Mouse (Mus musculus) heart, adult 8-10 months (tissue): Measurements from ENCODE around the gene Nptx2. TPM values are rescaled to one million over a fixed set of nuclear protein-coding genes. Genes with fewer than 3 reads are reported as not detected.

Source experiments
- DNase-seq: peaks from one replicate; pipeline ENCODE4 v3.0.0; 2022; ENCODE audit warnings: low spot score
- total RNA-seq, 4 experiments: library from RNA; stranded (reverse); gene quantifications; 2 replicates each; pipeline ENCODE4 v1.2.4; 2022

Nptx2 gene
- total RNA-seq: under 1 TPM in 1 of 4 experiments, not detected in 3; 0.11 TPM

DNA sequence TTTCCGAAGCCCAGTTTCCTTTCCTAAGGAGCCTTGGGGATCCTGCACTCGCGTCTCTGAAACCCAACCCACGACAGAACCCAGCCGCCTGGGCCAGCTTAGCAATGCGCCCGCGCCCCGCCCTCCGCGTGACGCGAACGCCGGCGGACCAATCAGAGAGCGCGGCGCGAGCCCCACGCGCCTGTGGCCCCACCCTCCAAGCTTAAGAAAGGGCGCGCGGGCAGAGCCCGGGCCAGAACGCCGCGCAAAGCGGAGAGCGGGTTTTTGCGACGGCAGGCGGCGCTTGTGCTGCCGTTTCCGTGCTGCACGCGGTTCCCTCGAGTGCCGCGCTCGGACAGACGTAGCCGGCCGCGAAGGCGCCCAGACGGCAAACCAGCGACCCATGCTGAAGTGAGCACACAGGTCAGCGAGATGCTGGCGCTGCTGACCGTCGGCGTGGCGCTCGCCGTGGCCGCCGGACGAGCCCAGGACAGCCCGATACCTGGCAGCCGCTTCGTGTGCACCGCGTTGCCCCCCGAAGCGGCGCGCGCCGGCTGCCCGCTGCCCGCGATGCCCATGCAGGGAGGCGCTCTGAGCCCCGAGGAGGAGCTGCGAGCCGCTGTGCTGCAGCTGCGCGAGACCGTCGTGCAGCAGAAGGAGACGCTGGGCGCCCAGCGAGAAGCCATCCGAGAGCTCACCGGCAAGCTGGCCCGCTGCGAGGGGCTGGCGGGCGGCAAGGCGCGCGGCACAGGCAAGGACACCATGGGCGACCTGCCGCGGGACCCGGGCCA, at the start of gene Nptx2:
Nptx2 (plus strand) TSS at position 250 of the 770 bp plus-strand sequence.
- peak; percentile 5 for DNase-seq

DNA sequence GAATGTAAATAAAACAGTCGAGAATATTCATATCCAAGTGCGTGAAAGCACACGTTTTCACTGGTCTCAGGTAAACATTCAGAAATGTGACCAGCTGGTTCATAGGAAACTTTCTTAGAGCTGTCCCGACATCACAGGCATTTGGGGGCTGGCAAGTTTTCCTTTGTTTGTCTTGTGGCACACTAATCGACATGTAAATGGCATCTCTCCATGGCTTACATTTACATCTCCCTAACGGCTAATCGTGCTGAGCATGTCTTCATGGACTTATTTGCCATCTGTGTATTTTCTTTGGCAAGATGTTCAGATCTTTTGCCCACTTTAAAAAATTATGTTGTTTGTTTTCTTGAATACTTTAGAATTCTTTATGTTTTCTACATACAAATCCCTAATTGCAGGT, 49.2 kb upstream of the Nptx2 start:
- DNase-seq: no peak

DNA sequence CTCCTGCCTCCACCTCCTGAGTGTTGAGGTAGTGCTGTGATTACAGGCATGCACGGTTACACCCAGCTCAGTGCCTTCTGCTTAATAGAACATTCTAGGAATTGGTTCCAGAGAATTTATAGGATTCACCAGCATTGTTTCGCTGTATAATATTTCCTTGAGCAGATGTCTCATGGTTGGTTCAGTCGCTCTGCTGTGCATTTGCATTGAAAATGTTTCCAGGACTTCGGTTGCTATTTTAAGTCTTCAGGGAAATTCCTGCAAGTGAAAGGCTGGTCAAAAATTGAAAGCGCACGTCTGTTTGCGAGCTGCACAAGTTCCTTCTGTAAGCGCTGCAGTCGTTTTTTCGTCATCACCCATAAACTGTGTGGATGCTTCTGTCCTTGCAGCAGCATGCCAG, 41.5 kb upstream of the Nptx2 start:
- no peak for DNase-seq

DNA sequence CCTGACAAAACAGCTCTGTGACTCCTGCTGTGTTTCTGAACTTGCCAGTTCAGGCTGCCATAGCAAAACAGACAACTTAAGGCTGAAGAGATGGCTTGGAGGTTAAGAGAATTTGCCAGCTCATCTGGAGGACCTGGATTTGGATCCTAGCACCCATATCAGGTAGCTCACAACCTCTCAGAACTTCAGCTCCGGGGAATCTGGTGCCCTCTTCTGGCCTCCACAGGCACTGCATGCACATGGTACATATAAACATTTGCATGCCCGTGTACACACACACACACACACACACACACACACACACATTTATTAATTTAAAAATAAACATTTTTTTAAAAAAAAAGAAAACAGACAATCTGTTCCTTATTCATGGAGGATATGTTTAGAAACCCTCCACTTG, 40.0 kb upstream of the Nptx2 start:
- DNase-seq: no peak

DNA sequence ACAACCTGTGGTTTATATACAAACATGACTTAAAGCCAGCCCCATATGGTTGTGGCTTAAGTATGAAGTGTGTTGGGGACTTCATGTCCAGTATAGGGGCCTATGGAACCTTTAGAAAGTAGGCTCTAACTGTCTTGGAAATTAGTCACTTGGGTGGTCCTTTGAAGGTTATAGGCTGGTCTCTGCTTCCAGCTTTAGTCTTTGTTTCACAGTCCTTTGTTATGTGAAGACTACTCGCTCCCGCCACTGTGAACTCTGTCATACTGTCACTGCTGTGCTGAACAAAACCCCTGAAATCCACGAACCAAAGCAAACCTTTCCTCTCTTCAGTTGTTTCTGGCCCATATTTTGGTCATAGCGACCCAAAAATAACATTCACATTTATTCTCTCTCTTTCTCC, 39.5 kb upstream of the Nptx2 start:
- DNase-seq: no peak

DNA sequence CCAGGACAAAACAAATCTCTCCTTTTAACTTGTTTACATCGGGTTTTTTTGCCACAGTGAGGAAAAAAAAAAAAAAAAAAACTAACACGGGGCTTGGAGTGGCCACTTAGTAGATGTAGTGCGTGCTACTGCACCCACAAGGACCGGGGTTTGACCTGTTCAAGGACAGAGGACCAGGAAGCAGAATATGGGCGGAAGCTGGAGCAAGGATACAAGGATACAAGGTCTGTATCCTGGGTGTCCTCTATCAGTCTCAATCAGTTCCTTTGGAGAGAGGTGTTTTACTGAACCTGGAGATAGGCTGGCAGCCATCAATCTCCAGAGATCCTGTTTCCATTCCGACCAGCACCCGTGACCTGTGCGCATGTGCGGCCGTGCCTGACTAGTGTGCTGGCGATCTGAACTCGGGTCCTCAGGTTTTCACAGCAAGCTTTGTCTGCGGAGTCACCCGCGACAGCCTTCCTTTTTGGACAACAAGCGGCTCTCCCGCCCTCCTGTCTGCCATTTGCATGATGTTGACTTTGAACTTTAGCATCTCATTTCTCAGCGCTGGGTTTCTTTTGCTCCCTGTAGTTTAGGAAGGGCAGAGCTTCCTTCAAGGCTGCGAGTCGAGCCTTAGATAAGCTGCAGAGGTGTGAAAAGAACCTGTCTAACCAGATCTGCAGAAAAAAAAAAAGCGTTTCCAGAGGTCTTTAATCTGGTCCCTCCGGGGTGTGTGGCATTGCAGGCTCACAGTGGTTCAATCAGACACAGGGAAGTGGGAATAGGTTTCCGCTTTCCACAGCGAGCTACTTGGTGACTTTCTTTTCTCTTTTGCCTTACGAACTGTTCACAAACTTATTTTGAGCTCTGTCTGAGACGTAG, 38.8 kb upstream of the Nptx2 start:
- no peak for DNase-seq

DNA sequence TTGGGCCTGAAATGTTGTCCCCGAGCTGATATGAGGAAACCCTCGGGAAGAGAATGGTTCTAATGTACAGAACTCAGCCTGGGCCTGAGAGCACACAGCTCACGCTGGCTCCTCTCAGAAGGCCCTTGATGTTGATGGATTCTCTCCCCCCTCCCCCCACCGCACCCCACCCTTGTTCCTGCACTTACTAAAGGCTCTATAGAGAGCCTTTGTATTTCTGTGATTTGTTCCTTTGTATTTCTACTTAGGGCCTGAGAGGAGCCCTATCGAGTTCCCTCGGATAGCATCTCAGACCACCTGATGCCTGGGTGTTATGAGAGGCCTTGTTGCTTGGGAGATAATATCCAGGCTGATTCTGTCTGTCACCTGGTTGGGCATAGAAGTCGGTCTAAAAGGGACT, 36.3 kb upstream of the Nptx2 start:
- no peak for DNase-seq

DNA sequence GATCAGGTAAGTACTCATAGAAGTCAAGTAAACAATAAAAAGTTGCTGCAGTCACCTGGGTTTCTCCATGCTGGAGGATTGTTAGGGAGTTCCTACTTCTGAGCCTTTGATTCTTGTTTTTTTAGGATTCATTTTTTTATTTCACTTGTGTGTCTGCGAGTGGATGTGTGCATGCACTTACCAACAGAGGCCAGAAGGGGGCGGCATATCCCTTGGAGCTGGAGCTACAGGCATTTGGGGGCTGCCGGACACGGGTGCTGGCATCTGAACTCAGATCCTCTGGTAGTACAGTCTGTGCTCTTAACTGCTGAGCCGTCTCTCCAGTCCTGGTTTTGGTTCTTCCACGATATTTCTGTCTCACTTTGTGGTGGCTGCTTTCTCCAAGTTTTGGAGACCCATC, 31.0 kb upstream of the Nptx2 start:
- no peak for DNase-seq

DNA sequence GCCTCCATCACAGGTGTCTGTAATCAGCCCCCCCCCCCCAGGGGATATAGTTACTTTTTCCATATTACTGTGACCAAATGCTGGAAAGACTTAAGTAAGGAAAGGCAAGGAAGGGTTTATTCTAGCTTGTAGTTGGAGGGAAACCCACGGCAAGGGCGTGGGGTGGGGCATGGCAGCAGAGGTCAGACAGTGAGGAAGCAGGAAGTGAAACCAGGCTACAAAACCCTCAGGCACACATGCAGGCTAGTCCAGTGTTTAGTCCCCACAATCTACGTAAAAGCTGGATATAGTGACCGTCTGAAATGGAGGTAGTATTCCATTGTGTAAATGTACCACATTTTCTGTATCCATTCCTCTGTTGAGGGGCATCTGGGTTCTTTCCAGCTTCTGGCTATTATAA, 30.5 kb upstream of the Nptx2 start:
- no peak for DNase-seq

DNA sequence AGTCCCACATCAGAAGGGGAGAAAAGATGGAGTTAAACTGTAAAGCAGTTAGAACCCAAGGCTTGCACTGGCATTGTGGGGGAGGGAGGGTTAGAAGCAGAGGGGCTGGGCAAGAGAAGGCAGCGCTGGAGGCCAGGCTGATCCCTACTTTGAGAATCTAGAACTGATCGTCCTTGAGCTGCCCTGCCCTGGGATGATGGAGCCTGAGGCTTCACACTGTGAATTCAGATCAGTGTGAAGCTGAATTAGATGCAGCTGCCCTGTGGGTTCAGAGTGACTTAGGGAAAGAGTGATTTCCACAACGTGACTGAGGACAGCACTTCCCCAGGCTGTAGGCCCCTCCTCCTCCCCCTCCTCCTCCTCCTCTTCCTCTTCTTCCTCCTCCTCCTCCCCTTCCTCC, 25.6 kb upstream of the Nptx2 start:
- DNase-seq: no peak

DNA sequence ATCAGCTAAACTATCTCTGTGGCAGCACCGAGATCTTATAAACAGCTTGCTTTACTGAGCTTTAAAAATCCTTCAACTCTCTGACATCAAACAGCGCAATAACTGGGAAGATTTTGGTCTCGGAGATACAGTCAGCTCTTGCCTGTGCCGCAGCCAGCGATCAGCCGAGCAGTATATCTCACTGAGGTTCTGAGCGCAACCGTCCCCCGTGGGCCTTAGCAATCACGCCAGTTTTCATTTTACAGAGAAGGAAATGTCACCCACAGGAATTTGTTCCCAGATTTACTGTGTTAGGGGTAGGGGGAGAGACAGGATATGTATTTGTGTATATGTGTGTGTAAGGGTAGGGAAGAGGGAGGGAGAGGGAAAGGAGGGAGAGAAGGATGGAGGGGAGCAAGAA, 20.9 kb upstream of the Nptx2 start:
- no peak for DNase-seq

DNA sequence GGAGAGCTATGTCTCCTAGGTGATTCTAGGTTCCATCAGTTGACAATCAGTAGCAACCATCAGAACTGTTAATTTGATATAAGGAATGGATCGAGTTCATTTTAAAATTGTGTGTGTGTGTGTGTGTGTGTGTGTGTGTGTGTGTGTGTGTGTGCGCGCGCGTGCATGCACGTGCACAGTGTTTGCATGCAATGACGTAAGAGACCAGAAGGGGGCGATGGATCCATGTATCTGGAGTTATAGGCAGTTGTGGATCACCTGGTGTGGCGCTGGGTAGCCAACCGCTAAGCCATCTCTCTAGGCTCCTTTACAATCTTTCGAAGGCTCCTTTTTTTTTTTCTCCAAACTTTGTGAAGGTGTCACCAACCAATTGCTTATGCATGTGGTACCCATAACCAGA, 16.6 kb upstream of the Nptx2 start:
- DNase-seq: no peak

DNA sequence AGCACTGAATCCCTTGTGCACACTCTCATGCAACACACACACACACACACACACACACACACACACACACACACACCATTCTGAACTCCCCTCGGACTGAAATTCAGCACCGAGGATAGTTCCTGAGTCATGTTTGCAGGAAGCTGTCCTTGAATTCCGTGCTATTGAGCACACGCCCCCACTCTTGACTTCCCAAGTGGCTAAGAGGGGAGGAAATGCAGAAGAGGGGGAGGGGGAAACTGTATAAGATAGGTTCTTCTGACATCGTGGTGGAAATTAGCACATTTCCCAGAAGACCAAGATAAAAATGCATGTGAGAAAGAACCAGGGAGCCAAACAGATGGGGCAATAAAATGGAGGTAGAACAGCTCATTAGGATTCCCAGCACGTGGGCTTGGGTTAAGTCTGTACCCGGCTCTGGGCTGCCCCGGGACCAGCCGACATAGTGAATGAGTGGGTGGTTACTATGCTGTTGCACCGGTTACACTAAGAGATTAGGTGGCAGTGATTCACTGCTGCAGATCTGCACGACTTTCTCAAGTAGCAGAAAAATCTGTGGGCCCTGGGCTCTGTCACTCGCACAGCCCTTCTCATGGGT, 2.9 kb upstream of the Nptx2 start:
- DNase-seq: no peak

DNA sequence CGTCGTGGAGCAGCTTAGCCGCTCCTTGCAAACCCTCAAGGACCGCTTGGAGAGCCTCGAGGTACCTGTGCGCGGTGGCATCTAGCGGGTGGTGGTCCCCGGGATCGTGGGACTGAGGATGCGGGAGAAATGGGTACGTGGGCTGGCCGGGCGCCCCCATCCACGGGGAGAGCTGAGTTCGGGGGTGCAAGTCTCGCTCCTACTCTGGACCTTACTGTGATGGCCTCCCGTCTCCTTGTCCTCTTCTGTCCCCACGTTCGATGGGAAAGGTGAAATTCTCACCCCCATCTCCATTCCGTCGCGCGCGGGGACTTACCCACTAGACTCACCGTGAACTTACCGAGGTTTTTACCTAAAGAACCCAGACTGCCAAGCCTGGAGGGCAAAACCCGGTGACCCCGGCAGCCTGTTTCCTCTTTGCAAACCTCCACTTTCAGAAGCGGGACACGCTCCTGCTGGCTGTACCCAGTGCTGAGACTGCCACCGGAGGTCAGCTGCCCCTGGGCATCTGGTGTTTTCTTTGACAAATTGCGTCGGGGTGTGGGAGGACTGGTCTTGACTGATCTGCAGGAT, 807 bp downstream of the Nptx2 start:
- no peak for DNase-seq

DNA sequence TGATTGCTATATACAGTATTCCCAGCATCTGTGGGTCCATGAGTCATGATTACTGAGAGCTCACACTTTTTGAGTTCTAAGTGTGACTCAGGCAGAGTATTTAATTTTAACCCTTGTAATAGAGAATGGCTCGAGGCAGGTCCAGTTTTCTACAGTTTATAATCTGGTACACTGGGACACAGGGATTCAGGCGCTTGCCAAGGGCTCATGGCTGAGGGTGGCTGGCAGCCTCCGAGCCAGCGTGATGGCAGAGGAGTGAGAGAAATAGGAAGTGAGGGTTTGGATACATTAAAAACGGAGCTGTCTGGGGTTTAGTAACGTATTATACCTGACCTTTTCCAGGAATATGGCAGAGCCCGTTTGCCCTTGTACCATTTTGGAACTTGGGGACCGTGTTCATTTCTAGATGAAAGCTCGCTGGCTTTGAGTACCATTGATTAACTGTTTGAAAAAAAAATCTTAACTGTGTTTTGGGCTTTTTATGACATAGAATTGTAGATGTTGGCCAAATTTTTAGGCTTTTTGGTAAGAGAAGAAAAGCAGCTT, 1.7 kb downstream of the Nptx2 start:
- DNase-seq: no peak

DNA sequence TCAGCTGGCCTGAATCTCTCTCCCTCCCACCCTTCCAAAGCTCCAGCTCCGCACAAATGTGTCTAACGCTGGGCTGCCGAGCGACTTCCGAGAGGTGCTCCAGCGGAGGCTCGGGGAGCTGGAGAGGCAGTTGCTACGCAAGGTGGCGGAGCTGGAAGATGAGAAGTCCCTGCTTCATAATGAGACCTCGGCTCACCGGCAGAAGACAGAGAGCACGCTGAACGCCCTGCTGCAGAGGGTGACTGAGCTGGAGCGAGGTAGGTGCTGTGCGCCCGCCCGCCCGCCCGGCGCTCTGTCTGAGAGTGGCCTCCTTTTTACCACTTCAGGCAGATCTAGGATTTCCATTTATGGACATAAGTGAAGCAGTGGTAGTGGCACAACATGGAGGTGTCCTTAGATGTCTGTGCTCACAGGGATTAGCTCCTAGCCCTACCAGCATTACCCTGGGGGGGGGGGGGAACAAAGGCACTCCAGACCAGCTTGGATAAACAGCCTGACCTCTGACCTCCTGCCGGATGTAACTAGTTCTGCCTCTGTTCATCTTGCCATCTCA, 2.5 kb downstream of the Nptx2 start:
- no peak for DNase-seq

DNA sequence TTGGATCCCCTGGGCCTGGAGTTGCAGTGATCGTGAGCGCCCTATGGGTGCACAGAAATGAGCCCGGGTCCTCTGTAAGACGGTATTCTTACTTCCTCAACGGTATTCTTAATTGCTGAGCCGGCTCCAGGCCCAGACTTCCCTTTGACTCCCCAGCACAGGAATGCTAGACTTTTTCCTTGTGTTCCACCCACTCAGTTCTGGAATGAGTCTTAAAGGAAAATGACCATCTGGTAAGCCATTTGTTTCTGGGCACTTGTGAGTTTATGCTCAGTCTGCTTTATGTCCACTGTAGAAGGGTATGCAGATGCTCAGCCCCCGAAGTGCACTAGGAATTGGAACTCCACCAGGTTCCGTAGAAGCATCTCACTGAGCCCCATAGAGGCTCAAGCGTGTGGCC, 4.3 kb downstream of the Nptx2 start:
- no peak for DNase-seq

DNA sequence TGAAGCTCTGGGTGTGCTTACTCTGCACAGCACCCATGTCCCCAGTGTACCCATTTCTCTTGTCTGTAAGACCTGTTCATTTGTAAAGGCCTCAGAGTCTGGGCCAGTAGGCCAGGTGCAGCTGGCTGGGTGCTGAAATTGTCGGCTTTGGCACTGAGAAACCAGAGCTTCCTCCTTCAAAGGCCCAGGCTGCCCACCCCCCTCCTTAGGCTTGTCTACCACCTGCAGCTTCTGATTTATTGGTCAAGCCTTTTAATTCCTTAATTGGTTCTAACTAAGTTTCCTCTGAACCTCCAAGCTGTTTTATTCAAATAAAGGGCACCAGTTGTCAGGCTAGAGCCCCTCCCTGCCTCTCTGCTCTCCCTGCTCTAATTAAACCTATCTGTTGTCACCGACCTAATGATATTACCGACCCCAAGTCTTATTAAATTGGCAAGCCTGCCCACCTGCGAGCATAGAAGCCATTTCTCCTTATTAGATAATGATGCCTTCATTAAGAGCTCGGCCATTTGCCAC, 5.0 kb downstream of the Nptx2 start:
- DNase-seq: no peak

DNA sequence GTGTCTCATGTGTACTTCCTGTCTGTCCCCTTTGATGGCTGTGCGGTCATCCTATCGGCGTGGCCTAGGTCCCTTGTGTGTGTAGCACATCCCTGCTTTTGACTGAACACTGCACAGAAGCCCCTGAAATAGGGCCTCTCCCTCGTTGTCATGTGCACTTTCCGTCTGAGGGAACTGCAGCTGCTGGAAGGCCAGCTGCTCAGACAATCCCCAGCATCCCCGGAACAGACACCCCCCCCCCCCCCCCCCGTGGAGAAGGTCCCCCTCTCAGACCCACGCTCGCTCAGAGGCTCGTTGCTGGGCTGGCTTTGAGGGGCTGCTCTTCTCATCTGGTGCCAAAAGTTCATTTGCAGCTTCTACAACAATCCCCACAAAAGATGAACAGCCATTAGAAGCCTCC, 11.0 kb downstream of the Nptx2 start:
- no peak for DNase-seq

DNA sequence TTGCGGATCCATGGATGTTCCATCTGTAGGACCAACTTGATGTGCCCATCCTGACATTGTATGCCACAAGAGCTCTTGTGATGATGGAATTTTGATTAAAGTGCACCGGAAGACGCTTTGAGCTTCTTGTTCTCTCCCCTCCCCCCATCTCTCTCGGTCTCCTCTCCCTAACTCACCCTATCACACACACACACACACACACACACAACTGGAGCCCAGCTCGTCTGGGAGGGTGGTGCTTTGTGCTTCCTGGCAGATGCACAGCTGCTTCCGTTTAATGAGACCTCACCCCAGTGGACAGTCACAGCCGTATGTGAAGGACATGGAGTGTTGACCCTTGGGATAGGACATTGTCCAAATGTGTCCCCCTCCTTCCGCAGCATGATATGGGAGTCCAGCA, 11.7 kb downstream of the Nptx2 start:
- DNase-seq: no peak

DNA sequence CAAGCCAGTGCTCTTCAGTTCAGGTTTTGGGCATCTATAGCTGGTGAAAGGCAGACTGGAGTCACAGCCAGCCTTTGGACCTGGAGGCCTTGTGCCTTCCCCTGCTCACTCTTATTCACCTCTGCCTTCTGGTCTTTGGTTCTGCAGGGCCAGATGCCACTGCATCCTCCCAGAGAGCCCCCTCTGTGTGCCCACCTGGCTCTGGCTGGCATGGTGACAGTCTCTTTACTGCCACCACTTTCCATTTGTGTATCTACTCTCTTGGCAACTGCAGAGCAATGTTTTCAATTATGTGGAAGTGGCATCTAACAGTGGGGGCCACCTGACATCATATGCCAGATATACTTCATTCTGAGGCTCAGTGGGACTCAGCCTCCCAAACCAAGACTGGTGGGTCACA, 12.8 kb downstream of the Nptx2 start:
- no peak for DNase-seq

DNA sequence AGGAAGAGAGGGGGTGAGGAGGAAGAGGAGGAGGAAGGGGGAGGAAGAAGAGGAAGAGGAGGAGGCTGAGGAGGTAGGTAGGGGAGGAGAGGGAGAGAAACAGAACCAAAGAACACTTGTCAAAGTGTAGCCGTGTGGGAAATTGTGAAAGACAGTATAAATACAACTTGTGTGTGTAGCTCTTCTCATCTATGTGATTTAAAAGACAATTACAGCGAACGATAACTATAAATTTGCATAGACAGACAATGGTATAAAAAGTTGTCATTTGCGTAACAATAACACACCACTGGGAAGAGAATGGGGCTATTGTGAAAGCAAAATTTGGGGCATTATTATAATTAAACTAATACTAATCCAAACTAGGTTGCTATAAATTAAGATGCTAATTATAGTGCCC, 20.0 kb downstream of the Nptx2 start:
- DNase-seq: no peak
